Mouse (Mus musculus) bone marrow, adult 2 months (tissue): ENCODE results near the gene Samd4. TPM values are rescaled to one million over a fixed set of nuclear protein-coding genes. Genes with fewer than 3 reads are reported as not detected.

Experiments
- H3K27ac ChIP-seq: fragments of 200-500 bp; 2 replicates; pipeline ENCODE4 v1.5.1; 2012; ENCODE audit warnings: low read depth, mild to moderate bottlenecking, control low read depth, inconsistent platforms, low read length; ENCODE audit not compliant: control insufficient read depth, poor library complexity, insufficient read depth
- H3K4me1 ChIP-seq: fragments of 200-500 bp; 2 replicates; pipeline ENCODE4 v1.6.1; 2011; ENCODE audit warnings: low read length; ENCODE audit not compliant: control insufficient read depth, insufficient read depth
- H3K4me3 ChIP-seq: fragments of 200-500 bp; replicated peaks from 2 replicates; pipeline ENCODE3; 2011; ENCODE audit warnings: mild to moderate bottlenecking, low read depth, low read length, control low read depth; ENCODE audit not compliant: control insufficient read depth
- CTCF ChIP-seq: fragments of 200-500 bp; IDR thresholded peaks from 2 replicates; pipeline ENCODE4 v1.5.1; 2011; ENCODE audit warnings: low read length, control low read depth; ENCODE audit not compliant: control insufficient read depth, insufficient read depth
- POLR2A ChIP-seq: fragments of 200-500 bp; IDR thresholded peaks from 2 replicates; pipeline ENCODE4 v1.6.1; 2011; ENCODE audit warnings: low read depth, mild to moderate bottlenecking, control low read depth, low read length, borderline replicate concordance; ENCODE audit not compliant: control insufficient read depth
- WGBS: fragments of 180-500 bp; shearing (Covaris S2); methylation state at CpG from one replicate; pipeline ENCODE4 v1.1.7; 2018; 5-methylcytosine and 5-hydroxymethylcytosine counted together
- polyA plus RNA-seq: library from polyadenylated mRNA; stranded (reverse); fragments of >200 nt; gene quantifications from 2 replicates; pipeline ENCODE4 v1.2.4, GENCODE M21; 2011; ENCODE audit warnings: low replicate concordance; ENCODE audit not compliant: missing spikeins, insufficient read depth, insufficient read length

The Samd4 gene
- polyA plus RNA-seq, 1 experiment, result 3.6 TPM

DNA sequence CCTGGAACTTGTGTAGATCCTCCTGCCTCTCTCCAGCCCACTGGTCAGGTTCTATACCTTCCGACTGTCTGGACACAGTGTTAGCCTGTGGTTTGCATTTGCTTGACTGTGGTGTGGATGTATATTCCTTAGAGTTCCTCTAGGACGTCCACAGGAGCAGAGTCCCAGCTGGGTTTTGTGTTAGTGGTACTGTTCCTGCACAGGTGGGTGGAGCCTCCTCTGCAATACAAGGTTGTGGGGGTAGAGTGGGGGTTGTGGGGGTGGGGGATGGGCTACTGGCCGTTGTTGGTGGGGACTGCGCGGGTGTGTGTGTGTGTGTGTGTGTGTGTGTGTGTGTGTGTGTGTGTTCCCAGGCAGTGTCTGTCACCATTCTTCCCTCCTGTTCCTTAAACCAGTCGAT, 58.4 kb downstream of the Samd4 start:
- H3K4me3 ChIP-seq, result no peak overlapping the region
- no peak overlapping the region for H3K27ac ChIP-seq
- 39% methylated on average over 6 of the region's 6 CpGs for WGBS
- TF ChIP-seq CTCF (no peak), POLR2A (no peak)
- H3K4me1 ChIP-seq, result no peaks in the 10 kb centered on the region

DNA sequence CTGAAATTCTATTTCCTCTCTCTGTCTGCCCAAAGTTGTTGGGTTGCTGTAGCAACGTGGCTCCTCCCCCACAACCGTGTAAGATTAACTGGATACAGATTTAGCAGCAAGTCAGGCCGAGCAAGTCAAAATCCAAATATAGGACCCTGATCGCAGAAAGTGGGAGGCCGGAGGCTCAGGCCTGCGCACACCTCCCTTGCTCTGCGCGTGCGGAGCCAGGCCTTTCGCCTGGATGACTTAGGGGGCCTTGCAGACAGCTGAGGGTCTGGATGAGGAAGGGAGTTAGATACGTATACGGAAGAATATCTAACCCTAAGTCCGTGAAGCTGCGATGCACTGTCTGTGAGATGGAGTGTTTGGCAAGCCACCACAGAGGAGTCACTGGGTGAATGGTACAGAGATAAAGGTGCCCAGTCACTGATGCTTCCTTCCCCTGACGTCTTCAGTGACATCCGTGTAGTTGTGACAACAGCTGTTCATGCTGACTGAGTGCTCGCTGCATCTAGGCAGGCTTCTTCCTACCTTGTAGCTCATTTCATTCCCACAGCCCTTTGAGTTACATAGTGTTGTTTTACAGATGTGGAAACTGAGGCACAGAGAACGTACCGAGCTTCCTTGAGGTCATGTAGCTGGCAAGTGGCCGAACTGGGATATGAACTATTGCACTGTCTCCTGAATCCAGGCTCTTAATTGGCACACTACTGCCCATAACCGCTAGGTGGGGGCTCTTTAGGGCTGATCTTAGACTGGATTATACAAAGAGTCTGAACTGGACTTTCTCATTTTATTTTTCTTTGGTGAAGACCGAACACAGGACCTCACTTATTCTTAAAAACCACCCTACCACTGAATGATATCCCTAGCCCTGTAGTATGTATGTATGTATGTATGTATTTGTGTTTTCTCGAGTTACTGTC, 59.5 kb downstream of the Samd4 start:
- Histone ChIP-seq H3K27ac (no peak overlapping the region), H3K4me3 (no peak overlapping the region), H3K4me1 (no peaks in the 10 kb centered on the region)
- no peak for TF ChIP-seq POLR2A
- no peak for TF ChIP-seq CTCF
- 55% methylated on average over 23 of the region's 23 CpGs for WGBS

DNA sequence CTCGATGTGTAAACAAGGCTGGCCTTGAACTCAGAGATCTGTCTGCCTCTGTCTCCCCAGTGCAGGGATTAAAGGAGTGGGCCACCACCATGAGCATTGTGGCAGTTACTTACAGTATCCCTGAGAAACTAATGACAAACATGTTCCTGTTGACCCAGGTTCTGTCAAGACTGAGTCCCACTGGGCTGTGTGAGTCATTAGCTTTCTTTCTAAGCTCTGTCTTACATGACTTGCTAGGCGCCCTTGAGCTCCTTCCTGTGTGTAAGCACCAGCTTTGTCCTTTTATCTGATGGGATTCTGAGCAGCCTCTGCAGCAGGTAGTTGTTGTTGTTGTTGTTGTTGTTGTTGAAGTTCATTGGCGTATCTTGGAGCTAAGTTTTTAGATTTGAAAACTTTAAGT, 61.8 kb downstream of the Samd4 start:
- Histone ChIP-seq H3K27ac (no peak overlapping the region), H3K4me1 (no peaks in the 10 kb centered on the region), H3K4me3 (no peak overlapping the region)
- TF ChIP-seq CTCF (no peak), POLR2A (no peak)
- WGBS, result 66% methylated on average over 3 of the region's 3 CpGs

DNA sequence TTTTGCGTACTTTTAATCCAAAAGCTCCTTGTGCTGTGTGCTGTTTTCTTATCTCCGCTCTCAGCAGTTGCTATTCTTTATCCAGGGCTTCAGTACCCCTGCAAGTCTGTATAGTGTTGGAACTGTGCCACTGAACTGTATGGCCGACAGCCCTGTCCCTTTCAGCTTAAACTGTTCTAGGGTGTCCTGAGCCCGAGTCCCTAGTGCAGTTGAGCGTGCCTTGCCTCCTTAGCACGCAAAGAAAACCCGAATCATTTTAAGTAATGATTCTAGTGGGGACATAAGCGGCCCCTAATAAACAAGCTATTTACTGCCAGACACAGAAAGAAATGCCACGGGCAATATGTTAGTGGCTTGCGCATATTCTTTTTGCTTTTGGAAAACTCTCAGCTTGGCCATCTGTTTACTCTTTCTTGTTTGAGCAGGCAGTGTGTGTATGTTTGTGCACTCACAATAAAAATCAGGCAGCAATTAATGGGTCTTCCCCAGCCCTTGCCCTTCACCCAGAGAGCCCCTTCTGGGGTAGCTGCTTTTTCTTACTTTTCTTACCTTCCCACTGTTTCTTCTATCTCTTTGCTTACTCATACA, 63.3 kb downstream of the Samd4 start:
- Histone ChIP-seq H3K4me1 (no peaks in the 10 kb centered on the region), H3K27ac (no peak overlapping the region), H3K4me3 (no peak overlapping the region)
- TF ChIP-seq CTCF, result no peak
- TF ChIP-seq POLR2A, result no peak
- 82% methylated on average over 10 of the region's 10 CpGs for WGBS

DNA sequence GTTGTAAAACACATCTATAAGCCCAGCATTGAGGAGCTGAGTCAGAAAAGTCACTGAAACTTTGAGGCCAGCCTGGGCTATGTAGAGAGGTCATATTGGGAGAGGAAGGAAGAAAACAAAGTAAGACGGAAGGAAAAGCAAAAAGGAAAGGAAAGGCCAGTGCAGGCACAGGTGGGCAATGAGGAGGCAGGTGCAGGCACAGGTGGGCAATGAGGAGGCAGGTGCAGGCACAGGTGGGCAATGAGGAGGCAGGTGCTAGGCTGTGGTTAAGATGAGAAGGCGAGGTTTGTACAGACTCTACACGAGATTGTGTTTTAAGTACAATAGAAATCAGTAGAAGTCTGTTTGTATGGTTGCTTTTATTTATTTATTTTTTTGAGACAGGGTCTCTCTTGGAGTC, 65.0 kb downstream of the Samd4 start:
- no peaks in the 10 kb centered on the region for H3K4me1 ChIP-seq
- H3K27ac ChIP-seq, result no peak overlapping the region
- 76% methylated on average over 3 of the region's 3 CpGs for WGBS
- TF ChIP-seq CTCF (no peak), POLR2A (no peak)
- H3K4me3 ChIP-seq, result no peak overlapping the region

DNA sequence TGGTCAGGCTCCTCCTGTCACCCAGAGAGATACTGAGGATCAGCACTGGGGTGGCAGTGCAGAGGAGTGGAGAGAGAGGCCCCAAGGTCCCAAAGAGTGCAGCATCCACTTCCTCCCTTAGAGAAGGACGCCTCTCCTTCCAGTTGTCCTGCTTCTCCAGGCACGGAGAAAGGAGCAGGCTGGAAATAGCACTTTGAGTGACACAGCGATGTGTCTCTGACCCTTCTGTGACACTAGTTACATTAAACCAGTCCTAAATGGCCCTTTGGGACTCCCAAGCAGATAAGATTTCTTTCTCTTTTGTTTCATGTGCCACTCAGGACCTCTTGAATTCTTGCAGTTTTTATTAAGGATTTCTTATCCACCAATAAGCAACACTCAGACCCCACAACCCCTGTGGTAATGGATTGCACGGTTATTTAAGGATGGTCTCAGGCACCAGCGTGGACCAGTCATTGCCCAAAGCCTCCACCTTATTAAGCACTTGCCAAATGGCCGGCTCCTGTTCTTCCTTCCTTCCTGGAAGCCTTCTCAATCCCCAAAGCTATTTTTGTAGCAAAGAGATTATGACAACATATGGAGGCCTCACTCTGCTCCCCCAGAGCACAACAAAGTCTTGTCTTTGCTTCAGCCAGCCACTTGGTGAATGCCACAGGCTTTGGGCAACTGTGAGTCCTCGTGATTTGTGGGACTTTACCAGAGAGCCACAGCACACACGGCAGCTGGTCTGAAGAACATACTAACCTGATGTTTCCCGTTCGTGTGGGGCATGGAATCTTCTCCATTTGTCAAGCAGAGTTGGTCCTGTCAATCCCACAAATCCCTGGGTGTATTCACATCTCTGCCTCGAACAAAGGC, 68.1 kb downstream of the Samd4 start:
- H3K4me1 ChIP-seq, result no peaks in the 10 kb centered on the region
- WGBS, result 70% methylated on average over 11 of the region's 11 CpGs
- no peak overlapping the region for H3K27ac ChIP-seq
- no peak overlapping the region for H3K4me3 ChIP-seq
- TF ChIP-seq POLR2A (no peak), CTCF (no peak)

DNA sequence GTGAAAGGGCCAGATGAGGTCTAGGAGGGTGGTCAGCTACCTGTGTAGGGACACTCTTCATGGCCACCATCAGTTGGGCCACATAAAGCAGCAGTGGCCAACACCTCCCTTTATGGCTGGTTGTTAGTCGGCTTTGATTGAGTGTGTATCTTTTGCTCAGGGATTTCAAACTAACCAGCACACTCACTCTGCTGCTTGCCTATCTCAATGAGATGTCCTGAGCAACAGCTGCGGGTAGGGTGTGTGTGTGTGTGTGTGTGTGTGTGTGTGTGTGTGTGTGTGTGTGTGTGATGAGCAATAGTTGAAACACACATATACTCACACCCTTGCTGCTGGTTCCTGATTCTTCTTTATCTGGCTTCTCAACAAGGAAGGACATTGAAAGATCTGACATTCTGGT, 69.6 kb downstream of the Samd4 start:
- TF ChIP-seq POLR2A (no peak), CTCF (no peak)
- Histone ChIP-seq H3K4me1 (no peaks in the 10 kb centered on the region), H3K4me3 (no peak overlapping the region), H3K27ac (no peak overlapping the region)
- WGBS, result 68% methylated on average over 2 of the region's 2 CpGs

DNA sequence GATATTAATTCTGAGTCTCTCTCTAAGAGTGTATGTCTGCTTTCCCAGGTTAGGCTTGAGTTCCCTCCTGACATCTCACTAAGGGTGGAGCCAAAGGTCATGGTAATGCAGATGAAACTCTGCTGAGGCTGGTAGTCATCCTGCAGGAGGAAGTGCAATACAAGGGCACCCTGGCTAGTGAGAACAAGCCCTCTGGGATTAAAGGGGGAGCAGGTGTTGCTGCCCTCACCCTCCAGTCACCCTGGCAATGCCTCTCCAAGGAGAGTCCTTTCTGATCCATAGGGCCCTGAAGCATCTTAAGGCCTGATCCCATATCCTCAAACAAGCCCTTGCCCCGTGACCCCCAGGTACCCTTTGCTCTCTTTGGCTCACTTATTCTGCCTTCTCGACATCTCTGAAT, 72.5 kb downstream of the Samd4 start:
- no peak overlapping the region for H3K27ac ChIP-seq
- no peak overlapping the region for H3K4me3 ChIP-seq
- WGBS, result 62% methylated on average over 2 of the region's 2 CpGs
- TF ChIP-seq POLR2A, result no peak
- no peak for TF ChIP-seq CTCF
- no peaks in the 10 kb centered on the region for H3K4me1 ChIP-seq
